Mouse (Mus musculus): ENCODE measurements around the gene Cmtm1.

DNA sequence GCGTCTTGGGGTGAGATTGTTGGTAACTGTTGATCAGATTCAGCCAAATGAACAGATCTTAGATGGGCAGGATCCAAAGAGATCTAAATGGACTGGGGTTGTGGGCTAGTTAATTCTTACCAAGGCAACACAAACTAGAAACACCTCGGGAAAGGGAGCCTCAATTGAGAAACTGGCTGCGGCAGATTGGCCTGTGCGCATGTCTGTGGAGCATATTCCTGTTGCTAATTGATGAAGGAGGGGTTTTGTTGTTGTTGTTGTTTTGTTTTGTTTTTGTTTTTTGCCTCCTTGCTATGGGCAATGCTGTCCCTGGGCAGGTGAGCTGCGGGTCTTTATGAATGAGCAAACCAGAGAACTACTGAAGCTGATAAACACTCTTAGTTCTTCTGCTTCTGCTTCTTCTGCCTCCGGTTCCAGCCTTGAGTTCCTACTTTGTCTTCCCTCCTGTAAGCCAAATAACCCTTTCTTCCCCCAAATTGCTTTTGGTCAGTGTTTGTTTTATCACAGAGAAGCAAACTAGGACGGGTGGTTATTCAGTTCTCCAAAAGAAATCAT lies 60.4 kb downstream of the Cmtm1 start:
- no peak for TF ChIP-seq CTCF (IDR thresholded peaks at IDR 0.05; ENCODE audit: borderline replicate concordance, insufficient read depth, low read length)
- TF ChIP-seq POLR2A (IDR thresholded peaks at IDR 0.05; ENCODE audit: low read depth, low read length), result no peak
